Mouse (Mus musculus) MEL (cell line): ENCODE measurements at regions not wholly inside any gene's neighbourhood (a gene's known extent, or its start where the extent isn't known, plus 50 kb on each side); places are given as distances from the start of the nearest gene placed in this dataset.
A peak's percentile ranks its signal among the peaks of the same experiment; 100 is the strongest.

Experiments
- DNase-seq: peaks from one replicate; pipeline ENCODE4 v3.0.0; 2011; ENCODE audit warnings: low read depth, low spot score
- H3K27ac ChIP-seq: 2 replicates; pipeline ENCODE4 v1.5.1; 2012; ENCODE audit warnings: low read depth, mild to moderate bottlenecking, control low read depth, low read length, moderate library complexity; ENCODE audit not compliant: control insufficient read depth
- H3K27me3 ChIP-seq, 2 experiments: fragments of 150-350 bp in 1 of 2; sonication (generic) in 1 of 2; 2 replicates each; pipeline ENCODE4 v1.6.1; 2012; ENCODE audit warnings: low read length in 2 of 2, mild to moderate bottlenecking in 2 of 2, improper control_type of control experiment in 1 of 2, moderate library complexity in 1 of 2; ENCODE audit not compliant: insufficient read depth in 2 of 2, control insufficient read depth in 1 of 2
- H3K36me3 ChIP-seq, 2 experiments: 2 replicates each; pipeline ENCODE4 v1.6.1; 2012 to 2014; ENCODE audit warnings: low read length in 2 of 2, improper control_type of control experiment in 1 of 2, inconsistent platforms in 1 of 2, mild to moderate bottlenecking in 1 of 2; ENCODE audit not compliant: insufficient read depth in 2 of 2, control insufficient read depth in 1 of 2
- H3K4me1 ChIP-seq, 2 experiments: fragments of 150-350 bp in 1 of 2; sonication (generic) in 1 of 2; 2 replicates each; pipeline ENCODE4 v1.6.1; 2012; ENCODE audit warnings: low read length in 2 of 2, improper control_type of control experiment in 1 of 2, mild to moderate bottlenecking in 1 of 2; ENCODE audit not compliant: insufficient read depth in 2 of 2, control insufficient read depth in 1 of 2
- H3K4me3 ChIP-seq, 2 experiments: fragments of 150-350 bp in 1 of 2; sonication (generic) in 1 of 2; 2 replicates each; pipeline ENCODE4 v1.5.1; 2012; ENCODE audit warnings: low read depth in 2 of 2, low read length in 2 of 2, mild to moderate bottlenecking in 2 of 2, moderate library complexity in 2 of 2, control low read depth in 1 of 2, improper control_type of control experiment in 1 of 2; ENCODE audit not compliant: control insufficient read depth in 1 of 2, insufficient read depth in 1 of 2
- H3K79me2 ChIP-seq: 2 replicates; pipeline ENCODE4 v1.6.1; 2012; ENCODE audit warnings: mild to moderate bottlenecking, low read length, moderate library complexity; ENCODE audit not compliant: control insufficient read depth, poor library complexity, insufficient read depth
- H3K9ac ChIP-seq: 2 replicates; pipeline ENCODE4 v1.6.1; 2012; ENCODE audit warnings: low read depth, mild to moderate bottlenecking, control low read depth, low read length, moderate library complexity; ENCODE audit not compliant: control insufficient read depth, poor library complexity, severe bottlenecking
- H3K9me3 ChIP-seq: fragments of 150-350 bp; sonication (generic); replicated peaks from 2 replicates; pipeline ENCODE4 v1.6.1; 2012; ENCODE audit warnings: mild to moderate bottlenecking, low read length, improper control_type of control experiment, moderate library complexity; ENCODE audit not compliant: insufficient read depth
- CTCF ChIP-seq, 3 experiments: IDR thresholded peaks in 2 of 3; conservative IDR thresholded peaks in 1 of 3; 2 replicates each; pipeline ENCODE4 v1.5.1; 2011 to 2012; ENCODE audit warnings: low read length in 3 of 3, low read depth in 2 of 3, mild to moderate bottlenecking in 2 of 3, improper control_type of control experiment in 1 of 3, inconsistent platforms in 1 of 3, mixed read lengths in 1 of 3, moderate library complexity in 1 of 3; ENCODE audit not compliant: control insufficient read depth in 1 of 3, insufficient read depth in 1 of 3, poor library complexity in 1 of 3, severe bottlenecking in 1 of 3
- E2F4 ChIP-seq: IDR thresholded peaks from 2 replicates; pipeline ENCODE4 v1.6.1; 2011; ENCODE audit warnings: low read depth, low read length, improper control_type of control experiment, borderline replicate concordance
- EP300 ChIP-seq, 2 experiments: IDR thresholded peaks; 2 replicates each; pipeline ENCODE4 v1.6.1; 2011; ENCODE audit warnings: improper control_type of control experiment in 2 of 2, low read length in 2 of 2, low read depth in 1 of 2, mild to moderate bottlenecking in 1 of 2
- ETS1 ChIP-seq: IDR thresholded peaks from 2 replicates; pipeline ENCODE4 v1.6.1; 2012; ENCODE audit warnings: low read depth, mild to moderate bottlenecking, inconsistent platforms, low read length, improper control_type of control experiment, moderate library complexity
- GATA1 ChIP-seq: IDR thresholded peaks from 2 replicates; pipeline ENCODE4 v1.6.1; 2011; ENCODE audit warnings: low read depth, low read length, improper control_type of control experiment
- KAT2A ChIP-seq: conservative IDR thresholded peaks from 2 replicates; pipeline ENCODE4 v1.6.1; 2012; ENCODE audit warnings: low read depth, low read length, improper control_type of control experiment, inconsistent platforms
- MAFK ChIP-seq: IDR thresholded peaks from 2 replicates; pipeline ENCODE4 v1.6.1; 2011; ENCODE audit warnings: low read depth, mild to moderate bottlenecking, low read length, improper control_type of control experiment, borderline replicate concordance
- MAZ ChIP-seq: IDR thresholded peaks from 2 replicates; pipeline ENCODE4 v1.6.1; 2012; ENCODE audit warnings: low read depth, mild to moderate bottlenecking, inconsistent platforms, low read length, improper control_type of control experiment
- MYC ChIP-seq: IDR thresholded peaks from 2 replicates; pipeline ENCODE4 v1.6.1; 2011; ENCODE audit warnings: low read depth, mild to moderate bottlenecking, low read length, improper control_type of control experiment, moderate library complexity
- POLR2A ChIP-seq, 2 experiments: IDR thresholded peaks; 2 replicates each; pipeline ENCODE4 v1.6.1; 2011 to 2012; ENCODE audit warnings: low read length in 2 of 2, mild to moderate bottlenecking in 2 of 2, control low read depth in 1 of 2, improper control_type of control experiment in 1 of 2, low read depth in 1 of 2, moderate library complexity in 1 of 2; ENCODE audit not compliant: control insufficient read depth in 1 of 2, insufficient read depth in 1 of 2, poor library complexity in 1 of 2
- RAD21 ChIP-seq: IDR thresholded peaks from 2 replicates; pipeline ENCODE4 v1.6.1; 2011; ENCODE audit warnings: mild to moderate bottlenecking, low read depth, low read length, improper control_type of control experiment
- RCOR1 ChIP-seq: IDR thresholded peaks from 2 replicates; pipeline ENCODE4 v1.6.1; 2012; ENCODE audit warnings: low read depth, mild to moderate bottlenecking, inconsistent platforms, low read length, improper control_type of control experiment
- SMC3 ChIP-seq: IDR thresholded peaks from 2 replicates; pipeline ENCODE4 v1.6.1; 2011; ENCODE audit warnings: low read depth, low read length, improper control_type of control experiment
- TAL1 ChIP-seq: IDR thresholded peaks from 2 replicates; pipeline ENCODE4 v1.6.1; 2012; ENCODE audit warnings: mild to moderate bottlenecking, inconsistent platforms, low read length, moderate library complexity, mixed read lengths
- TBP ChIP-seq: IDR thresholded peaks from 2 replicates; pipeline ENCODE4 v1.8.0; 2011; ENCODE audit warnings: low read depth, low read length, improper control_type of control experiment
- TCF12 ChIP-seq: IDR thresholded peaks from 2 replicates; pipeline ENCODE4 v1.6.1; 2014; ENCODE audit warnings: low read depth, mild to moderate bottlenecking, inconsistent platforms, low read length, improper control_type of control experiment, moderate library complexity
- UBTF ChIP-seq: IDR thresholded peaks from 2 replicates; pipeline ENCODE4 v1.6.1; 2012; ENCODE audit warnings: low read depth, mild to moderate bottlenecking, inconsistent platforms, low read length, improper control_type of control experiment, moderate library complexity, borderline replicate concordance; ENCODE audit not compliant: insufficient read depth
- USF1 ChIP-seq: IDR thresholded peaks from 2 replicates; pipeline ENCODE4 v1.6.1; 2014; ENCODE audit warnings: low read depth, mild to moderate bottlenecking, inconsistent platforms, low read length, improper control_type of control experiment, moderate library complexity
- ZC3H11A ChIP-seq: IDR thresholded peaks from 2 replicates; pipeline ENCODE4 v1.6.1; 2012; ENCODE audit warnings: low read depth, mild to moderate bottlenecking, inconsistent platforms, low read length, improper control_type of control experiment

DNA sequence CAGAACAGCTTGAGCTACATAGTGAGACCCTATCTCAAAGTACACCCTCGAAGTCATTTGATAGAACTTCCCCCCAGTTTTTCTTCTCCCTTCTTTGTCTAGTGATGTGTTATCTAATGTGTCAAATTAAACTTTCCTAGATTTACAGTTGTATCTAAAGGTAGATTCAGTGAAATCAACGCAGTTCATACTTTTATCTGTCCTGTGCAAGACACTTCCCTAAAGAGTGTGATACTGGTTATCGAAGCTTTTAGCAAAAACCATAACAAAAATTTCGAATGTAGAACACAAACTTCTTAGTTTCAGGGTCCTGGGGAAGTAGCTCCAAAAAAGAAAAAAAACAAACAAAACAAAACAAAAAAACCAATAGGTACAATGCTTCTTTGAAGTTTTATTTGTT lies 123.8 kb upstream of the Elavl2 start (continued):
- TF ChIP-seq MAZ (no peak), USF1 (no peak), ZC3H11A (no peak)

DNA sequence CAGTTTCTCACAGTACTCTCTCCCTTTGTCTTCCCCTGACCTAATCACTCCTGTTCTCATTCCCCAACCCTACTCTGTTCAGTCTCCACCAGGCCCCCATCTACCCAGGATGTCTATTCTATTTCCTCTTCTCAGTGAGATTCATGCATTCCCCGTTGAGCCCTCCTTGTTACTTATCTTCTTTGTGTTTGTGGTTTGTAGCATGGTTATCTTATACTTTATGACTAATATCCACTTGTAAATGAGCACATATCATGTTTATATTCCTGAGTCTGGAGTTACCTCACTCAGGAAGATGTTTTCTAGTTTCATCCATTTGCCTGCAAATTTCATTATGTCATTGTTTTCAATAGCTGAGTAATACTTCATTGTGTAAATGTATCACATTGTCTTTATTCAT lies 111.0 kb upstream of the Elavl2 start:
- Histone ChIP-seq H3K27ac (no peak overlapping the region), H3K27me3 (no peaks in the 10 kb centered on the region), H3K36me3 (peaks cover 0 to 9% of the 10 kb centered on the region in 2 experiments; a peak in 2 of 4 replicates), H3K9me3 (no peaks in the 10 kb centered on the region), H3K9ac (no peak overlapping the region), H3K4me1 (peaks cover 0 to 5% of the 10 kb centered on the region in 2 experiments), H3K4me3 (no peak overlapping the region), H3K79me2 (no peaks in the 10 kb centered on the region)
- no peak for TF ChIP-seq TBP
- peak; percentile 76 for TF ChIP-seq RCOR1
- peak; percentile 36; the same call in 1 of the 2 replicates for TF ChIP-seq TCF12
- TF ChIP-seq TAL1 = no peak
- no peak for TF ChIP-seq E2F4
- no peak for TF ChIP-seq POLR2A (IDR thresholded peaks at IDR 0.05; ENCODE audit: control insufficient read depth in 1 of 2, insufficient read depth in 1 of 2, low read depth in 1 of 2, low read length in 2 of 2, poor library complexity in 1 of 2)
- peak; percentile 17; the same call in 1 of the 2 replicates for TF ChIP-seq MAFK
- TF ChIP-seq MYC = peak; percentile 39; the same call in 1 of the 2 replicates
- TF ChIP-seq ETS1 = peak; percentile 85
- peak; percentile 78 for TF ChIP-seq GATA1
- peak; percentile 76 to 85 for TF ChIP-seq EP300 (IDR thresholded peaks at IDR 0.05; ENCODE audit: low read depth in 1 of 2, low read length in 2 of 2)
- TF ChIP-seq RAD21 = no peak
- peak; percentile 74 for DNase-seq

DNA sequence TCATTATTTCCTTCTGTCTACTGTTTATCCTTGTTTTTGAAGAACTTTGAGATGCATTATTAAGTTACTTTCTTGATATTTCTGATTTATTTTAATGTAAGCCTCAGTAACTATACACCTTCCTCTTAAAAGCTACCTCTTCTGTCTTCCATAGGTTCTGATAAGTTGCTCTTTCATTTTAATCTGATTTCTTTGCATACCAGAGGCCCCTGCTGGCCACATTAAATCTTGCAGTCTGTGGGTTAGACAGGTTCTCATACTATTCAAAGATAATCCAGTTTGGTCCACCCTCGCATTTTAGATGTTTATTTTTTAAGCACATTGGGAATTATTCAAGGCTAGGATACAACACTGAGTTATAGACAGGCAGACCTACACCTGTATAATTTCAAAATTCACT lies 109.4 kb upstream of the Elavl2 start:
- Histone ChIP-seq H3K79me2 (no peaks in the 10 kb centered on the region), H3K27ac (no peak overlapping the region), H3K27me3 (no peaks in the 10 kb centered on the region), H3K4me1 (peaks cover 0 to 5% of the 10 kb centered on the region in 2 experiments), H3K4me3 (no peak overlapping the region), H3K9me3 (no peaks in the 10 kb centered on the region), H3K9ac (no peak overlapping the region), H3K36me3 (peaks cover 0 to 9% of the 10 kb centered on the region in 2 experiments; a peak in 2 of 4 replicates)
- TF ChIP-seq RAD21 (peak; percentile 51), UBTF (no peak), SMC3 (peak; percentile 44), TBP (no peak), POLR2A (IDR thresholded peaks at IDR 0.05; ENCODE audit: control insufficient read depth in 1 of 2, insufficient read depth in 1 of 2, low read depth in 1 of 2, low read length in 2 of 2, poor library complexity in 1 of 2) (no peak), KAT2A (no peak), CTCF (IDR thresholded peaks at IDR 0.05 in 2 of 3, conservative IDR thresholded peaks at IDR 0.05 in 1 of 3; ENCODE audit: control insufficient read depth in 1 of 3, insufficient read depth in 1 of 3, low read depth in 2 of 3, low read length in 3 of 3, poor library complexity in 1 of 3, severe bottlenecking in 1 of 3) (peak in 1 of 3 experiments; percentile 48; a peak in 2 of 6 replicates)
- DNase-seq = peak; percentile 32
